Mouse (Mus musculus) embryonic fibroblast, embryonic 13.5 days (primary cell): ENCODE measurements around the gene Toe1.

Experiments used
- CTCF ChIP-seq: IDR thresholded peaks from 2 replicates; pipeline ENCODE4 v1.5.1; 2011; ENCODE audit warnings: mild to moderate bottlenecking, control low read depth, low read length, moderate library complexity, borderline replicate concordance; ENCODE audit not compliant: insufficient read depth
- POLR2A ChIP-seq: IDR thresholded peaks from 2 replicates; pipeline ENCODE4 v1.6.1; 2011; ENCODE audit warnings: low read depth, mild to moderate bottlenecking, control low read depth, low read length, moderate library complexity

DNA sequence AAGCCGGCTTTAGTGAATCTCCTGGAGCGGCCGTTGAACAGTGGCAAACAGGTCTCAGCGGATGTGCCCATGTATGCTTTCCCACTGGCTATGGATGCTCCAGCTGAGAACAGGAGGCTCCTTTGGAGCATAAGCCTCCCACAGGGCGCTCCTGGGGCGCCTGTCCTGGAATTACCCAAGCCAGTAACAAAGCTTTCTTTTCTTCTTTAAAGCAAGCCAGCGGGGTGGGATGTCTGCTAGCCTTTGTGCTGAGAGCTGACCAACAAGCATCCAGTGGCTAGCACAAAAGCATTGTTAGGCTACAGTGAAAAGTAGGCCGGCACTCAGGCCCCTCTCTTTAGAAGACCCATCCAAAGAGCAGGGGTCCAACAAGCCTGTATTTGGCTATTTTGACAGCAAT, 25.3 kb downstream of the Toe1 start:
- TF ChIP-seq POLR2A (no peak), CTCF (no peak)
